Mouse (Mus musculus) neural tube, embryonic 14.5 days (tissue): Measurements from ENCODE around the gene Phf21b. TPM values are rescaled to one million over a fixed set of nuclear protein-coding genes. Genes with fewer than 3 reads are reported as not detected.

Experiments used
- ATAC-seq: fragments of 200-750 bp; cut with Nextera tagmentation; 2 replicates; pipeline ENCODE4 v1.8.0; 2017; ENCODE audit warnings: low read depth, mild to moderate bottlenecking, moderate TSS enrichment, moderate library complexity
- H3K27ac ChIP-seq: fragments of 300-500 bp; sonication (generic); 2 replicates; pipeline ENCODE4 v1.5.1; 2014; ENCODE audit warnings: low read depth, mild to moderate bottlenecking, control low read depth, low read length, moderate library complexity, mixed read lengths
- H3K27me3 ChIP-seq: fragments of 300-500 bp; sonication (generic); 2 replicates; pipeline ENCODE4 v1.6.1; 2014; ENCODE audit warnings: low read length; ENCODE audit not compliant: control insufficient read depth, insufficient read depth
- H3K36me3 ChIP-seq: fragments of 300-500 bp; sonication (generic); 2 replicates; pipeline ENCODE4 v1.6.1; 2014; ENCODE audit warnings: low read length, mixed read lengths; ENCODE audit not compliant: control insufficient read depth, insufficient read depth
- H3K4me1 ChIP-seq: fragments of 300-500 bp; sonication (generic); 2 replicates; pipeline ENCODE4 v1.6.1; 2014; ENCODE audit warnings: low read length; ENCODE audit not compliant: control insufficient read depth, insufficient read depth
- H3K4me2 ChIP-seq: fragments of 300-500 bp; sonication (generic); 2 replicates; pipeline ENCODE4 v1.6.1; 2014; ENCODE audit warnings: mild to moderate bottlenecking, low read depth, low read length, control low read depth
- H3K4me3 ChIP-seq: fragments of 300-500 bp; sonication (generic); 2 replicates; pipeline ENCODE4 v1.5.1; 2014; ENCODE audit warnings: low read depth, low read length, control low read depth, mixed read lengths
- H3K9ac ChIP-seq: fragments of 300-500 bp; sonication (generic); replicated peaks from 2 replicates; pipeline ENCODE4 v1.6.1; 2014; ENCODE audit warnings: low read depth, mild to moderate bottlenecking, control low read depth, low read length, mixed read lengths
- H3K9me3 ChIP-seq: fragments of 300-500 bp; sonication (generic); 2 replicates; pipeline ENCODE4 v1.6.1; 2016; ENCODE audit warnings: low read length; ENCODE audit not compliant: control insufficient read depth
- WGBS: fragments of 180-500 bp; shearing (Covaris S2); extraction: QIAGEN DNeasy Blood & Tissue Kit; methylation state at CpG from one replicate; pipeline ENCODE4 v1.1.7; 2014; 5-methylcytosine and 5-hydroxymethylcytosine counted together
- polyA plus RNA-seq: library from polyadenylated mRNA; unstranded; fragments of >200 nt; fragmentation: Nextera tagmentation; extraction: Ambion mirVana; gene quantifications from 2 replicates; pipeline ENCODE4 v1.2.1, GENCODE M21; 2014

Phf21b gene
- polyA plus RNA-seq, 1 experiment from 2014 or later: 12.5 TPM

- Histone ChIP-seq H3K4me1 (peaks cover 13% of the 10 kb centered on the region), H3K9ac (no peak overlapping the region; the same call in 1 of the 2 replicates), H3K27me3 (no peaks in the 10 kb centered on the region), H3K9me3 (no peaks in the 10 kb centered on the region), H3K36me3 (no peaks in the 10 kb centered on the region), H3K4me3 (peak overlapping the region; percentile 27), H3K4me2 (peak overlapping the region; percentile 55), H3K27ac (peak overlapping the region; percentile 57)
- ATAC-seq: 0 out of 2 replicates have a peak, but pooled peaks have one; percentile 33
- under 1% methylated on average over 21 of the region's 22 CpGs for WGBS
Measured at GRCm38 (mm10) chr15:84756426-84756825, 99.4 kb downstream of the Phf21b start.

DNA sequence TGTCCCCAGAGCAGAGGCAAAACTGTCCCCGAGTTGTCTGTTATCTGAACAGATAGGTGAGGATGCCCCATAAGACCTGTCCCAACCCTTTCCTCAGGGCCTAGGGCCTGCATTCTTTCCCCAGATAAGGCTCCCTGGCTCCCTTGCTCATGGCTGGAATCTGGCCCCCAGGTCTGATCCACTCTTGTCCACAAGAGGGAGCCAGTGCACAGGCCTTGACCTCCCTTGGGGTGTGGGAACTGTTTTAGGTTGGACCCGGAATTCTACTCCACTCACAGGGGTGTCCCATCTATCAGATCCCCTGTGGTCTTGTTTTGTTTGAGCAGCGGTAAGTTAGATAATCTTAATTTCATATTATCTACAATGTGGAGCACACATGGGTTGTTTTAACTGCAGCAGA is 100.9 kb downstream of the Phf21b start:
- H3K4me1 ChIP-seq: peaks cover 13% of the 10 kb centered on the region
- H3K4me3 ChIP-seq: no peak overlapping the region
- ATAC-seq: peak; percentile 58; the same call in 1 of the 2 replicates
- H3K4me2 ChIP-seq: no peak overlapping the region
- no peaks in the 10 kb centered on the region for H3K36me3 ChIP-seq
- no peaks in the 10 kb centered on the region for H3K9me3 ChIP-seq
- H3K27ac ChIP-seq: no peak overlapping the region
- H3K27me3 ChIP-seq: no peaks in the 10 kb centered on the region
- WGBS: 12% methylated on average over 3 of the region's 3 CpGs
- H3K9ac ChIP-seq: no peak overlapping the region

- Histone ChIP-seq H3K4me3 (no peak overlapping the region), H3K9ac (no peak overlapping the region), H3K9me3 (no peaks in the 10 kb centered on the region), H3K4me1 (no peaks in the 10 kb centered on the region), H3K27ac (no peak overlapping the region), H3K36me3 (no peaks in the 10 kb centered on the region), H3K4me2 (no peak overlapping the region), H3K27me3 (no peaks in the 10 kb centered on the region)
- ATAC-seq: no peak
- 89% methylated on average over 4 of the region's 4 CpGs for WGBS
Measured at GRCm38 (mm10) chr15:84745831-84746230, 110.0 kb downstream of the Phf21b start.

- Histone ChIP-seq H3K9me3 (no peaks in the 10 kb centered on the region), H3K27ac (no peak overlapping the region), H3K9ac (no peak overlapping the region), H3K4me1 (no peaks in the 10 kb centered on the region), H3K27me3 (no peaks in the 10 kb centered on the region), H3K4me2 (no peak overlapping the region), H3K4me3 (no peak overlapping the region), H3K36me3 (no peaks in the 10 kb centered on the region)
- 22% methylated on average over 2 of the region's 2 CpGs for WGBS
- no peak for ATAC-seq
Measured at GRCm38 (mm10) chr15:84744308-84744707, 111.5 kb downstream of the Phf21b start.

- no peak overlapping the region for H3K4me2 ChIP-seq
- H3K36me3 ChIP-seq: no peaks in the 10 kb centered on the region
- no peaks in the 10 kb centered on the region for H3K27me3 ChIP-seq
- H3K4me1 ChIP-seq: no peaks in the 10 kb centered on the region
- H3K27ac ChIP-seq: no peak overlapping the region
- no peak overlapping the region for H3K4me3 ChIP-seq
- H3K9ac ChIP-seq: no peak overlapping the region
- no peaks in the 10 kb centered on the region for H3K9me3 ChIP-seq
- WGBS: 20% methylated on average over 3 of the region's 3 CpGs
- ATAC-seq: no peak
Measured at GRCm38 (mm10) chr15:84743347-84743746, 112.5 kb downstream of the Phf21b start.

DNA sequence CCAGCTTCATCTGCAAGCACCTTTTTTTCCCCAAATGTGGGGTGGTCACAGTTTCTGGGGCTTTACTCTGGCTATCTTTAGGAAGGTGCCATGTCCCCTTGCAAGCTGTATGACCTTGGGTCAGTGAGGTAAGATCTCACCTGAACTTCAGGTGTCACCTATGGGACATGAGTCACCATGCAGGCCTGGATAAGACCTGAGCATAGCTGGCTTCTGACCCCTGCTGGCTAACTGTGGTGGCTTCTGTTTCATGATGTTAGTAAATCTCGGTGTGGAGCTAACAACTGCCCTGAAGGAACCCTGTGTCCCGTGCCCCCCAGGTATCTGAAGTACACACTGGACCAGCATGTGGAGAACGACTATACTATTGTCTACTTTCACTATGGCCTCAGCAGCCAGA is 114.3 kb downstream of the Phf21b start:
- H3K36me3 ChIP-seq: no peaks in the 10 kb centered on the region
- no peak overlapping the region for H3K9ac ChIP-seq
- H3K9me3 ChIP-seq: no peaks in the 10 kb centered on the region
- no peak overlapping the region for H3K4me3 ChIP-seq
- H3K27me3 ChIP-seq: no peaks in the 10 kb centered on the region
- 81% methylated on average over 3 of the region's 3 CpGs for WGBS
- ATAC-seq: no peak
- 0 out of 2 replicates have a peak, but pooled peaks cover 2% of the 10 kb centered on the region for H3K4me1 ChIP-seq
- H3K4me2 ChIP-seq: no peak overlapping the region
- no peak overlapping the region for H3K27ac ChIP-seq

DNA sequence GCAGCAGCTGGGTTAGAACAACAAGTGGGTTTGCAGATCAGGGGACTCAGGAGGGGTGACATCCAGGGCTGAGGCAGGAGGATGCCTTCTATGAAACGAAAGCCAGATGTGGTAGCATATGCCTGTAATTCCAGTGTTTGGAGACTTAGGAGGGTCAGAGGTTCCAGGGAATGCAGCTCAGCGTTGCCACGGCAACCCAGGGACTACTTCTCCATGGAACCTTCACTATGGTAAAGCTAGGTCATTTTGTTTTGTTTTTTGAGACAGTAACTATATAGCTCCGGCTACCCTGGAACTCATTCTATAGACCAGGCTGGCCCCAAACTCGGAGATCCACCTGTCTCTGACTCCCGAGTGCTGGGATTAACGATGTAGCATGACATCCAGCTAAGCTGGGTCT is 117.6 kb downstream of the Phf21b start:
- Histone ChIP-seq H3K9ac (no peak overlapping the region), H3K4me3 (no peak overlapping the region), H3K27me3 (no peaks in the 10 kb centered on the region), H3K4me2 (no peak overlapping the region), H3K4me1 (0 out of 2 replicates have a peak, but pooled peaks cover 6% of the 10 kb centered on the region), H3K36me3 (no peaks in the 10 kb centered on the region), H3K9me3 (no peaks in the 10 kb centered on the region), H3K27ac (no peak overlapping the region)
- no peak for ATAC-seq
- 87% methylated on average over 7 of the region's 7 CpGs for WGBS

- Histone ChIP-seq H3K4me3 (no peak overlapping the region), H3K27ac (peak overlapping the region; percentile 29; the same call in 1 of the 2 replicates), H3K4me2 (no peak overlapping the region), H3K36me3 (no peaks in the 10 kb centered on the region), H3K27me3 (no peaks in the 10 kb centered on the region), H3K9ac (no peak overlapping the region), H3K4me1 (0 out of 2 replicates have a peak, but pooled peaks cover 9% of the 10 kb centered on the region), H3K9me3 (no peaks in the 10 kb centered on the region)
- WGBS: 29% methylated on average over 2 of the region's 4 CpGs
- ATAC-seq: no peak
Measured at GRCm38 (mm10) chr15:84736994-84737346, 118.9 kb downstream of the Phf21b start.

DNA sequence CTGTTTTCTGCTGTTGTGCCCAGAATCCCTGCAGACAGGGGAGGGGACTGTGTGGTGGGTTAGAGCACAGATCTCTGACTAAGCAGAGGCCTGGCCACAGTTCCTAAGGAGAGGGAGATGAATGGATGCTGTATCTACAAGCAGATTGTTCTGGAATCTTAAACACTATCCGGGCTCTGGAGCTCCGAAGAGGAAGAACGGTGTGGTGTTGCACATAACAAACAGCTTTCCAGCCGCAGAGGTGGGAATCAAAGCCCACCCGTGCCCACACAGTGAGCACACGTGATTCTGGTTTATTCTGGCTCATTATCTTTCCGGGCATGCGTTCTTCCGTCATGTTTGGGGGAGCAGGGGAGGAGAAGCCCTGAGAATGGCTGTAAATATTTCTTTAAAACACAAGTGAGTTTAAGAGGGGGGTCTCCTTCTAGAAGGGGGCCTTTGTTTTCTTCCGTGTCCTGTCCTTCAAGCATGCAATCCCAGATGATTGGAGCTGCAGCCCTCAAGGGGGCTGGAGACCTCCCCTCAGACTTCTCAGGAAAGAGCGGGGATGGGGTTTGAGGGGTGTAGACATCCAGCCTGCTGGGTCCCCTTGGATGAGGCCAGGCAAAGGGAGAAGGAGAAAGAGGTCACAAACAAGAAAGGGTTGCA is 119.4 kb downstream of the Phf21b start:
- WGBS: 23% methylated on average over 11 of the region's 11 CpGs
- no peaks in the 10 kb centered on the region for H3K36me3 ChIP-seq
- no peak overlapping the region for H3K4me2 ChIP-seq
- no peak overlapping the region for H3K9ac ChIP-seq
- no peaks in the 10 kb centered on the region for H3K27me3 ChIP-seq
- H3K27ac ChIP-seq: peak overlapping the region; percentile 29; the same call in 1 of the 2 replicates
- H3K4me3 ChIP-seq: no peak overlapping the region
- no peaks in the 10 kb centered on the region for H3K9me3 ChIP-seq
- ATAC-seq: peak; percentile 60
- H3K4me1 ChIP-seq: 0 out of 2 replicates have a peak, but pooled peaks cover 9% of the 10 kb centered on the region
